Mouse (Mus musculus): ENCODE data around the gene 4931429L15Rik.

4931429L15Rik gene

GRCm38 (mm10) chr9:46261131-46261530 is 58.7 kb downstream of the 4931429L15Rik start:
- DNase-seq (ENCODE audit: extremely low read depth, low read depth) = no peak

- no peak for DNase-seq (ENCODE audit: extremely low read depth, low read depth)
Observed at GRCm38 (mm10) chr9:46259111-46259510, 60.7 kb downstream of the 4931429L15Rik start.

- DNase-seq (ENCODE audit: extremely low read depth, low read depth) = no peak
Observed at GRCm38 (mm10) chr9:46257546-46257945, 62.2 kb downstream of the 4931429L15Rik start.

GRCm38 (mm10) chr9:46256658-46257385 is 63.0 kb downstream of the 4931429L15Rik start:
- DNase-seq (ENCODE audit: extremely low read depth, low read depth) = no peak

- no peak for DNase-seq (ENCODE audit: extremely low read depth, low read depth)
Observed at GRCm38 (mm10) chr9:46256177-46256576, 63.6 kb downstream of the 4931429L15Rik start.
